Mouse (Mus musculus) left cerebral cortex, postnatal 25 days (tissue): ENCODE measurements around the gene Plcb3. TPM values are rescaled to one million over a fixed set of nuclear protein-coding genes. Genes with fewer than 3 reads are reported as not detected.
"Not testable (repeated sequence)": the region's sequence is repeated elsewhere in the genome, so short reads cannot be mapped to it uniquely, and the experiment has no call there.

Experiments used
- DNase-seq, 2 experiments: peaks; one replicate each; pipeline ENCODE4 v3.0.0; 2022; ENCODE audit warnings: low spot score in 2 of 2, mixed read lengths in 1 of 2
- intact Hi-C: fragments of 180-260 bp; cut with DNase I; formaldehyde crosslinking; loops from one replicate; pipeline ENCODE4 v1.15.1; 2025
- total RNA-seq, 2 experiments: library from RNA; stranded (reverse); gene quantifications; 2 replicates each; pipeline ENCODE4 v1.2.3; 2021

Gene Plcb3
- total RNA-seq, 2 experiments from 2014 or later = 11.9 to 13.3 TPM

- intact Hi-C loops = no loop called here
- DNase-seq = peak; percentile 94 to 98
These were observed 16.0 kb upstream of the Plcb3 start, which contains the start of gene Dnajc4 for GRCm38 (mm10) chr19:6992011-6992858. Dnajc4 (minus strand) TSS chr19:6992572.

- DNase-seq, intact Hi-C loops: not testable (repeated sequence)
These were observed 14.9 kb upstream of the Plcb3 start for GRCm38 (mm10) chr19:6991166-6991565.

GRCm38 (mm10) chr19:6990712-6991111 lies 14.4 kb upstream of the Plcb3 start:
- intact Hi-C loops = no loop called here
- no peak for DNase-seq

- intact Hi-C loops = no loop called here
- no peak for DNase-seq
These were observed 13.0 kb upstream of the Plcb3 start for GRCm38 (mm10) chr19:6989251-6989650.

GRCm38 (mm10) chr19:6987904-6988285 lies 11.6 kb upstream of the Plcb3 start:
- intact Hi-C loops = no loop called here
- no peak for DNase-seq

GRCm38 (mm10) chr19:6987061-6987903 lies 11.0 kb upstream of the Plcb3 start, which contains the start of gene Vegfb:
Vegfb (minus strand) TSS chr19:6987651.
- intact Hi-C loops = no loop called here

GRCm38 (mm10) chr19:6985951-6986708 lies 9.9 kb upstream of the Plcb3 start:
- DNase-seq = no peak
- intact Hi-C loops = no loop called here

More at GRCm38 (mm10) chr19:6987061-6987903, 11.0 kb upstream of the Plcb3 start, which contains the start of gene Vegfb:
- DNase-seq = peak; percentile 44 to 66

- no peak for DNase-seq
- intact Hi-C loops = no loop called here
These were observed 9.0 kb upstream of the Plcb3 start for GRCm38 (mm10) chr19:6985300-6985699.

- no peak for DNase-seq
These were observed 7.4 kb upstream of the Plcb3 start for GRCm38 (mm10) chr19:6983621-6984020.

GRCm38 (mm10) chr19:6981465-6981864 lies 5.2 kb upstream of the Plcb3 start:
- intact Hi-C loops = no loop called here

More at GRCm38 (mm10) chr19:6983621-6984020, 7.4 kb upstream of the Plcb3 start:
- intact Hi-C loops = no loop called here

GRCm38 (mm10) chr19:6980381-6981093 lies 4.3 kb upstream of the Plcb3 start, which contains the start of gene Fkbp2:
Fkbp2 (minus strand) TSS chr19:6980501.
- intact Hi-C loops = no loop called here
- DNase-seq = peak; percentile 99

More at GRCm38 (mm10) chr19:6981465-6981864, 5.2 kb upstream of the Plcb3 start:
- DNase-seq = no peak

GRCm38 (mm10) chr19:6979486-6980380 lies 3.5 kb upstream of the Plcb3 start:
- peak; percentile 99 to 100 for DNase-seq
- intact Hi-C loops = loop anchor here (2.0 to 5.0 kb wide), 2 partner anchors 37 to 57 kb away; partner anchors contain the start of genes Bad and Gpr137

- peak; percentile 43 to 63 for DNase-seq
- intact Hi-C loops = loop anchor here (2.0 to 5.0 kb wide), 2 partner anchors 37 to 56 kb away; partner anchors contain the start of genes Bad and Gpr137
These were observed 2.8 kb upstream of the Plcb3 start for GRCm38 (mm10) chr19:6979001-6979479.

GRCm38 (mm10) chr19:6978639-6978974 lies 2.3 kb upstream of the Plcb3 start:
- DNase-seq = peak in 1 of 2 experiments; percentile 28
- intact Hi-C loops = loop anchor here (2.0 to 5.0 kb wide), 2 partner anchors 36 to 56 kb away; partner anchors contain the start of genes Bad and Gpr137

- DNase-seq = no peak
These were observed 1.7 kb upstream of the Plcb3 start for GRCm38 (mm10) chr19:6977759-6978638.

More at GRCm38 (mm10) chr19:6977759-6978638, 1.7 kb upstream of the Plcb3 start:
- intact Hi-C loops = loop anchor here (2.0 to 5.0 kb wide), 2 partner anchors 36 to 55 kb away; partner anchors contain the start of genes Bad and Gpr137
